Mouse (Mus musculus) lung, postnatal 0 days (tissue): ENCODE measurements at regions not wholly inside any gene's neighbourhood (a gene's known extent, or its start where the extent isn't known, plus 50 kb on each side); places are given as distances from the start of the nearest gene placed in this dataset.
A peak's percentile ranks its signal among the peaks of the same experiment; 100 is the strongest.

Experiments
- CTCF ChIP-seq: IDR thresholded peaks from 2 replicates; pipeline ENCODE4 v1.5.1; 2016; ENCODE audit warnings: antibody characterized with exemption, mild to moderate bottlenecking
- EP300 ChIP-seq: IDR thresholded peaks from 2 replicates; pipeline ENCODE4 v1.6.1; 2016; ENCODE audit warnings: antibody characterized with exemption, mild to moderate bottlenecking, control low read depth

DNA sequence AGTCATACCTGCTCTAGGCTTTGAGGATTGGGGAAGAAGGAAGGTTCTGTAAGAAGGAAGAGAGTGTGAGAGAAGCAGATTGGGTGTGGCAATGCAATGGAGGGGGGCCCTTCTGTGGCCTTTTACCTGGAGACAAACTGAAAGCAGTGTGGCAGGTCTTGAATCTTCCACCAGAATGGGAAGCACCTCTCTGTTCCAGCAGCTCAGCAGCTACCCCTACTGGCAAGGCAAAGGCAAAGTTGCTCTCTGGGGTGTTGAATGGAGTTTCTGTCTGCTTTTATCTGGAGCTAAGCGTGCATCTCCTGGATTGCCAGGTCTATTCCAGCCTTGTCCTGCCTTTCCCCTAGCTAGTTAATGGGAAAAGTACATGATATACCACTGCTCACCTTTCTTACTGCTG, 236.3 kb upstream of the Far2 start:
- peak; percentile 91 for TF ChIP-seq CTCF
- no peak for TF ChIP-seq EP300
